Mouse (Mus musculus) cerebellum, adult (tissue): ENCODE results near the gene Rnd1.

ENCODE experiments used
- ATAC-seq: cut with Nextera tagmentation; 2 replicates; pipeline ENCODE4 v1.9.2; 2017; ENCODE audit warnings: mild to moderate bottlenecking, moderate library complexity, mixed read lengths; ENCODE audit not compliant: insufficient number of reproducible peaks, low FRiP score, low TSS enrichment

The Rnd1 gene

GRCm38 (mm10) chr15:98676940-98677728, at the start of gene Rnd1:
Gene Rnd1 (minus strand): TSS chr15:98677461.
- peak; percentile 98 for ATAC-seq

- no peak for ATAC-seq
Observed at GRCm38 (mm10) chr15:98726746-98727145, 49.5 kb upstream of the Rnd1 start.

- no peak for ATAC-seq
Observed at GRCm38 (mm10) chr15:98726079-98726478, 48.8 kb upstream of the Rnd1 start.

- ATAC-seq, result no peak
Observed at GRCm38 (mm10) chr15:98724441-98724840, 47.2 kb upstream of the Rnd1 start.

GRCm38 (mm10) chr15:98722854-98723253, 45.6 kb upstream of the Rnd1 start:
- no peak for ATAC-seq

- ATAC-seq, result no peak
Observed at GRCm38 (mm10) chr15:98722191-98722590, 44.9 kb upstream of the Rnd1 start.

- ATAC-seq, result no peak
Observed at GRCm38 (mm10) chr15:98717301-98717700, 40.0 kb upstream of the Rnd1 start.

- no peak for ATAC-seq
Observed at GRCm38 (mm10) chr15:98714230-98714652, 37.0 kb upstream of the Rnd1 start.

GRCm38 (mm10) chr15:98710442-98710841, 33.2 kb upstream of the Rnd1 start:
- ATAC-seq, result no peak

- ATAC-seq, result peak; percentile 81; the same call in 1 of the 2 replicates
Observed at GRCm38 (mm10) chr15:98707766-98708372, 30.6 kb upstream of the Rnd1 start, which contains the start of gene Ccdc65. Gene Ccdc65 (plus strand): TSS chr15:98708207.

GRCm38 (mm10) chr15:98704312-98704711, 27.1 kb upstream of the Rnd1 start:
- ATAC-seq, result no peak

GRCm38 (mm10) chr15:98699190-98700105, 22.2 kb upstream of the Rnd1 start:
- peak; percentile 82 for ATAC-seq

- ATAC-seq, result no peak
Observed at GRCm38 (mm10) chr15:98696216-98696615, 19.0 kb upstream of the Rnd1 start.

GRCm38 (mm10) chr15:98695726-98696125, 18.5 kb upstream of the Rnd1 start:
- ATAC-seq, result no peak

GRCm38 (mm10) chr15:98692171-98692715, 15.0 kb upstream of the Rnd1 start:
- ATAC-seq, result no peak

- no peak for ATAC-seq
Observed at GRCm38 (mm10) chr15:98691486-98692147, 14.4 kb upstream of the Rnd1 start.

- no peak for ATAC-seq
Observed at GRCm38 (mm10) chr15:98689682-98690081, 12.4 kb upstream of the Rnd1 start.

GRCm38 (mm10) chr15:98685926-98686325, 8.7 kb upstream of the Rnd1 start:
- no peak for ATAC-seq

- no peak for ATAC-seq
Observed at GRCm38 (mm10) chr15:98683746-98684145, 6.5 kb upstream of the Rnd1 start.

- no peak for ATAC-seq
Observed at GRCm38 (mm10) chr15:98683177-98683576, 5.9 kb upstream of the Rnd1 start.
